Mouse (Mus musculus) G1E (cell line): ENCODE data around the gene Cluap1.

Experiments used
- CTCF ChIP-seq: IDR thresholded peaks from 2 replicates; pipeline ENCODE4 v1.5.1; 2012; ENCODE audit warnings: low read depth, low read length, inconsistent platforms, mixed read lengths
- GATA1 ChIP-seq: IDR thresholded peaks from 2 replicates; pipeline ENCODE4 v1.6.1; 2012; ENCODE audit warnings: borderline replicate concordance, low read length, inconsistent platforms, mixed read lengths
- GATA2 ChIP-seq: IDR thresholded peaks from 2 replicates; pipeline ENCODE4 v1.6.1; 2012; ENCODE audit warnings: low read depth, low read length, inconsistent platforms, borderline replicate concordance
- POLR2AphosphoS5 ChIP-seq: IDR thresholded peaks from 2 replicates; pipeline ENCODE4 v1.6.1; 2012; ENCODE audit warnings: low read depth, low read length, inconsistent platforms; ENCODE audit not compliant: insufficient replicate concordance
- TAL1 ChIP-seq: conservative IDR thresholded peaks from 2 replicates; pipeline ENCODE4 v1.6.1; 2012; ENCODE audit warnings: low read depth, low read length, inconsistent platforms, mixed read lengths

GRCm38 (mm10) chr16:3933536-3933935 is 24.9 kb downstream of the Cluap1 start:
- TF ChIP-seq CTCF (no peak), GATA2 (no peak), GATA1 (no peak), TAL1 (no peak), POLR2AphosphoS5 (no peak)
